Mouse (Mus musculus): ENCODE results near the gene Ly6g5c. TPM values are rescaled to one million over a fixed set of nuclear protein-coding genes. Genes with fewer than 3 reads are reported as not detected.

Gene Ly6g5c
- polyA plus RNA-seq, 1 experiment from 2014 or later, result not detected

DNA sequence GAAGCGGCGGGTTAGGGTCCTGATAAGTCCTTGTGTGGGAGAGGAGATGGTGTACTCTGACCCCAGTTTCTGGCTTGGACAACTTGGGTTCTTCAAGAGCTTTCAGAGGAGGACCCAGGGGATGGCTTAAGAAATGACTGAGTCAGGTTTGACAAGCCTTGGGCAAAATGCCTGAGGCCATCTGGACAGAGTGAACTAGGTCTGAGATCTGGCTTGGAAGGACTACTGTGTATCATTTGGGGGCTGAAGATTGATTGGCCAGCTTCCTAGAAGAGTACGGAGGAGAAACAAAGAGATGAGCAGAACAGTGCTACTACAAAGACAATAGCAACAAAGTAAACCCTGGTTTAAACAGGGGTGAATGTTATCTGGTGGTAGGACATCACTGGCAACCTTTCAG is 44.6 kb upstream of the Ly6g5c start:
- peaks cover 49% of the 10 kb centered on the region for H3K27me3 ChIP-seq (ENCODE audit: insufficient read depth, low read length)
- peaks cover 32% of the 10 kb centered on the region for H3K4me1 ChIP-seq (ENCODE audit: insufficient read depth)
- H3K9me3 ChIP-seq (ENCODE audit: low read length), result no peaks in the 10 kb centered on the region
- H3K9ac ChIP-seq (replicated peaks), result no peak overlapping the region
- peaks cover 7% of the 10 kb centered on the region; the same call in 1 of the 2 replicates for H3K36me3 ChIP-seq (replicated peaks; ENCODE audit: insufficient read depth, low read length)
- H3K4me2 ChIP-seq (ENCODE audit: low read depth, low read length), result no peak overlapping the region
- no peak for TF ChIP-seq EP300 (IDR thresholded peaks at IDR 0.05; ENCODE audit: low read depth)
- no peak for TF ChIP-seq CTCF (IDR thresholded peaks at IDR 0.05; ENCODE audit: low read depth)
- ATAC-seq (no peak), DNase-seq (no peak)
- no peak overlapping the region for H3K4me3 ChIP-seq (ENCODE audit: low read depth, low read length)
- WGBS (ENCODE audit: insufficient replicate concordance), result 90% methylated on average over 3 of the region's 3 CpGs
- H3K27ac ChIP-seq (ENCODE audit: low read depth), result no peak overlapping the region

DNA sequence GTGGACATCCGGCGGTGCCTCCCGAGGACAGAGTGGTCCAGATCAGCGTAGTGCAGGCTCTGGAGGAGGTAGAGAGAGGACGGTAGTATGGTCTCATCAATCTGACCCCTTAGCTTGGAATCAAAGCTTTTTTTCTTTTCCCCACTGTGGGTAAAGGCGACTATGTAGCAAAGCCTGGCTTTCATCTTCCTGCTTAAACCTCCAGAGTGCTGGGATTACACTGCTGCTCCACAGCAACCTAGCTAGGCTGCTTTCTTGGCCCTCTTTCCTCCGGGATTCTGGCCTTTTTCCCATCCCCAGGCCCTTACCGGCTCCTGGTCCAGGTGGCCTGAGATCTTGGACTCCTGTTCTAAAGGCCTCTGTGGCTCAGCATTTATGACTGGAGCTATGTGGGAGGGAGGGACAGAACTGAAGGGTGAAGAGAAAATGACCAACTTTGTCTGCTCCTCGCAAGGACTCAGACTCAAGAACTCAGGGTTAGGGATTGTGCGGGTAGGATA is 43.7 kb upstream of the Ly6g5c start:
- Histone ChIP-seq H3K4me1 (ENCODE audit: insufficient read depth) (peaks cover 24% of the 10 kb centered on the region), H3K4me2 (ENCODE audit: low read depth, low read length) (peak overlapping the region; percentile 79), H3K27ac (ENCODE audit: low read depth) (no peak overlapping the region), H3K9me3 (ENCODE audit: low read length) (no peaks in the 10 kb centered on the region), H3K4me3 (ENCODE audit: low read depth, low read length) (peak overlapping the region; percentile 46), H3K27me3 (ENCODE audit: insufficient read depth, low read length) (peaks cover 49% of the 10 kb centered on the region), H3K36me3 (replicated peaks; ENCODE audit: insufficient read depth, low read length) (peaks cover 7% of the 10 kb centered on the region; the same call in 1 of the 2 replicates), H3K9ac (replicated peaks) (no peak overlapping the region)
- WGBS (ENCODE audit: insufficient replicate concordance), result 31% methylated on average over 10 of the region's 10 CpGs
- TF ChIP-seq CTCF (IDR thresholded peaks at IDR 0.05; ENCODE audit: low read depth), result no peak
- no peak for TF ChIP-seq EP300 (IDR thresholded peaks at IDR 0.05; ENCODE audit: low read depth)
- DNase-seq (no peak), ATAC-seq (no peak)

GRCm38 (mm10) chr17:35064951-35065947 is 42.8 kb upstream of the Ly6g5c start, which contains the start of gene Ly6g6c:
Ly6g6c (plus strand) TSS chr17:35065388.
- Histone ChIP-seq H3K27me3 (ENCODE audit: insufficient read depth, low read length) (peaks cover 51% of the 10 kb centered on the region), H3K36me3 (replicated peaks; ENCODE audit: insufficient read depth, low read length) (peaks cover 7% of the 10 kb centered on the region; the same call in 1 of the 2 replicates), H3K9me3 (ENCODE audit: low read length) (no peaks in the 10 kb centered on the region), H3K9ac (replicated peaks) (peak within 1 kb of the TSS; percentile 22; the same call in 1 of the 2 replicates), H3K27ac (ENCODE audit: low read depth) (no peak within 1 kb of the TSS), H3K4me1 (ENCODE audit: insufficient read depth) (peaks cover 16% of the 10 kb centered on the region), H3K4me3 (ENCODE audit: low read depth, low read length) (peak within 1 kb of the TSS; percentile 46), H3K4me2 (ENCODE audit: low read depth, low read length) (peak within 1 kb of the TSS; percentile 79)
- no peak for TF ChIP-seq CTCF (IDR thresholded peaks at IDR 0.05; ENCODE audit: low read depth)
- TF ChIP-seq EP300 (IDR thresholded peaks at IDR 0.05; ENCODE audit: low read depth), result no peak
- DNase-seq, result peak; percentile 54
- 1% methylated on average over 48 of the region's 48 CpGs for WGBS (ENCODE audit: insufficient replicate concordance)
- peak; percentile 49 for ATAC-seq

DNA sequence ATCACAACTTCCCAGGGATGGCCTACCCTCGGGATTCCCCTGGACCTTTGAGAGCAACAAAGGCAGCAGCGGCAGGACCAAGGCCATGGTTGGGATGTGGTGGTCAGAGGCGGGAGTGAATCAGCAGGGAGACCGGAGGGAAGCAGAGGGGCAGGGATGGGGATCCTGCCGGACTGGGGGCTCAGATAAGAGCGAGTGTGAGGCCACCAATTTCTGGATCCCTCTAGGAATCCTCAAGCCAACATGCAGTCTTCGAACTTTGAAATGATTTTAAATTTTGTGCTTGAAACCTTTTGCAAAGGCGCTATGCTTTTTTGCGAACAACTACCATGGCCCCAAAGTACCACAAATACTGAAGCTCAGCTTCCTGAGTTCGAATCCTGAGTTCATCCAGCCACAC is 42.0 kb upstream of the Ly6g5c start, which contains the start of gene Mpig6b:
Gene Mpig6b (minus strand): TSS at position 101 of the 400 bp plus-strand sequence.
- peak within 1 kb of the TSS; percentile 79 for H3K4me2 ChIP-seq (ENCODE audit: low read depth, low read length)
- no peak within 1 kb of the TSS for H3K27ac ChIP-seq (ENCODE audit: low read depth)

DNA sequence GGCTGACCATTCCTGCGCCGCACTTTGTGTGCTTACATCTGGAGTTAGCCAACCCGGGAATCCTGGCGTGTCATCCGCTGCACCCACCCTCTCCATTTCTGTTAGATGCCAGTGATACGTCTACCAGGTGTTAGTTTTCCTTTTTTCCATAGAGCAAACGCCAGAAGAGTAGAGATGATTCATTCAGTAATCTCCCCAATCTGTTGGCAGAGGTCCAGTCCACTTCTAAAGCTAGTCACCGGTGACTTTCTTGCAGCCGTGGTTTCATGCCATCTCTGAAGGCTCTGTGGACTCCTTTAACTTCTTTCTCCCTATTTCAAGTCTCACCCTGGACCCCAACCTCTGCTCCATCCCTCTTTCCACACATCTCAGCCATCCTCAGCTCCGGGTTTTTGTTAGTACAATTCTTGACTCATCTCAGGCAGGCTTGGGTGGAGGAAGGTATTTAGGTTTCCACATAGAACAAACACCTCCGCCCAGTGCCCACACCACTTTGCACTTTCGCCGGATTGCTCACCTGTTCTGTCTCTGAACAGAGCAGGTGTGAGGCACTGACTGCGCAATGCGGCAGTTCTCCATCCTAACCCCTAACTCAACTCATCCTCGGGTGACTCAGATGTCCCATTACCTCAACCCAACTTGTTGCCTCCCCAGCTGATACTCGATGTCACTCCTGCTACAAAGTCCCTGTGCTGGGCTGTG is 39.7 kb upstream of the Ly6g5c start:
- peaks cover 13% of the 10 kb centered on the region for H3K4me1 ChIP-seq (ENCODE audit: insufficient read depth)
- no peak overlapping the region for H3K4me2 ChIP-seq (ENCODE audit: low read depth, low read length)
- no peaks in the 10 kb centered on the region for H3K9me3 ChIP-seq (ENCODE audit: low read length)
- WGBS (ENCODE audit: insufficient replicate concordance), result 70% methylated on average over 17 of the region's 17 CpGs
- TF ChIP-seq EP300 (IDR thresholded peaks at IDR 0.05; ENCODE audit: low read depth) (no peak), CTCF (IDR thresholded peaks at IDR 0.05; ENCODE audit: low read depth) (no peak)
- H3K9ac ChIP-seq (replicated peaks), result no peak overlapping the region
- peaks cover 48% of the 10 kb centered on the region for H3K27me3 ChIP-seq (ENCODE audit: insufficient read depth, low read length)
- H3K27ac ChIP-seq (ENCODE audit: low read depth), result no peak overlapping the region
- H3K36me3 ChIP-seq (replicated peaks; ENCODE audit: insufficient read depth, low read length), result no peaks in the 10 kb centered on the region
- DNase-seq (no peak), ATAC-seq (no peak)
- H3K4me3 ChIP-seq (ENCODE audit: low read depth, low read length), result no peak overlapping the region

More for the DNA sequence above, 42.0 kb upstream of the Ly6g5c start, which contains the start of gene Mpig6b:
- 0 out of 2 replicates have a peak, but pooled peaks cover 2% of the 10 kb centered on the region for H3K36me3 ChIP-seq (replicated peaks; ENCODE audit: insufficient read depth, low read length)
- WGBS (ENCODE audit: insufficient replicate concordance), result 44% methylated on average over 10 of the region's 10 CpGs
- no peaks in the 10 kb centered on the region for H3K9me3 ChIP-seq (ENCODE audit: low read length)
- H3K4me1 ChIP-seq (ENCODE audit: insufficient read depth), result peaks cover 13% of the 10 kb centered on the region
- peak within 1 kb of the TSS; percentile 46 for H3K4me3 ChIP-seq (ENCODE audit: low read depth, low read length)
- peak within 1 kb of the TSS; percentile 22; the same call in 1 of the 2 replicates for H3K9ac ChIP-seq (replicated peaks)
- peaks cover 51% of the 10 kb centered on the region for H3K27me3 ChIP-seq (ENCODE audit: insufficient read depth, low read length)
- ATAC-seq (no peak), DNase-seq (no peak)
- TF ChIP-seq EP300 (IDR thresholded peaks at IDR 0.05; ENCODE audit: low read depth), result no peak
- no peak for TF ChIP-seq CTCF (IDR thresholded peaks at IDR 0.05; ENCODE audit: low read depth)
